Mouse (Mus musculus): ENCODE results near the gene Aacs.

Aacs gene

DNA sequence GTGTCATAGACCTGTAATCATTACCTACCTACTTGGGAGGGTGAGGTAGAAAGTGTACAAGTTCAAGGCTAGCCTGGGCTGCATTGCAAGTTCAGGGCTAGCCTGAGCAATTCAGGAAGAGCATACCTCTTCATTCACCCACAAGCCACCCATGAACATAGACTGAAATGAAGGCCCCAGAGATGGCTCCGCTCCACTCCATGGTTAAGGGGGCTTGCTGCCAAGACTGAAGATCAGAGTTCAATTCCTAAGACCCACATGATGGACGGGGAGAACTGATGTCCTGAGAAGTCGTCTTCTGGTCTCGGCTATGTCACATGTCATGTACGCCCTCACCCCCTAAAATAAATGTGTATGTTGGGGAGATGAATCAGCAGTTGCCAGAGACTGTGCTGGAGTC lies 9.1 kb upstream of the Aacs start:
- DNase-seq = no peak

- no peak for DNase-seq
Observed at GRCm38 (mm10) chr5:125467261-125467660, 8.4 kb upstream of the Aacs start.

DNA sequence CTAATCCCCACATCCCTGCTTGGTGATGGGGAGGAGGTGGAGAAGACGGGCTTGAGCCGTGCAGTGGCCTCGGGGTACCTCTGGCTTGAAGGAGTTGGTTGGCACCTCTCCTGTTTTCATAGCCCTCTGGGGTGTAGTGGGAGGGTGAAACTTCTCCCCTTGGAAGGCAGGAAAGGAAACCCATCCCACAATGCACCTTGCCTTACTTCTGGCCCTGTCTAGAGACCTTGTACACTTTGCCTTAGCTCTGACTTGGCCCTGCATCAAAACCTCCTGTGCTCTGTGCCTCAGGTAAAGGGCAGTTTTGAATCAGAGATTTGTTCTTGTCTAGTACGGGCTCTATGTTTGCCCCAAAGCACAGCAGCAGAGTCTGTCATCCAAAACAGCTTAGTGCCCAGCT lies 4.9 kb upstream of the Aacs start:
- DNase-seq = no peak

DNA sequence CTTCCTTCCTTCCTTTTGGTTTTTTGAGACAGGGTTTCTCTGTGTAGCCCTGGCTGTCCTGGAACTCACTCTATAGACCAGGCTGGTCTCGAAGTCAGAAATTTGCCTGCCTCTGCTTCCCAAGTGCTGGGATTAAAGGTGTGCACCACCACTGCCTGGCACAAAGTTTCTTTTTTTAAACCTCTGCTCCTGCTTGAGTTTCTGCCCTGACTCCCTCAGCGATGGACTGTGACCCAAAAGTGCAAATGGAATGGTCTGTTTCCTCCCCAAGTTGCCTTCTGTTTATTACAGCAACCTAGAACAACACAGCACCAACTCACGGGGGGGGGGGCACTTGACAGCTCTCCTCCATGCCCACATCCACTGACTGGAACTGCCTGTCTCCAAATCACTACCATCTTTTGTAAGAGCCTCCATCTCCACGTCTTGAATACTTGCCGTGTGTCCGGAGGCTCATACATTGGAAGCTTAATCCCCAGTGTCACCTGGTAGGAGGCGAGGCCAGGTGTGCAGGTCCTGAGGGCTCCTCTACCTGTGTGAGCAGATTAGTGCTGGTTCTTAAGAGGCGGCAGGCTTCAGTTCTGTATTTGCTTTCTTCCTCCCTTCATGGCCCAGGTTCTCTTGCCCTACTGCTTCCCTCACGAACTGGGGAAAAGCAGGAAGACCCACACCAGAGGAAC lies 2.7 kb upstream of the Aacs start:
- DNase-seq = no peak

- DNase-seq = no peak
Observed at GRCm38 (mm10) chr5:125475030-125475429, 584 bp upstream of the Aacs start.

DNA sequence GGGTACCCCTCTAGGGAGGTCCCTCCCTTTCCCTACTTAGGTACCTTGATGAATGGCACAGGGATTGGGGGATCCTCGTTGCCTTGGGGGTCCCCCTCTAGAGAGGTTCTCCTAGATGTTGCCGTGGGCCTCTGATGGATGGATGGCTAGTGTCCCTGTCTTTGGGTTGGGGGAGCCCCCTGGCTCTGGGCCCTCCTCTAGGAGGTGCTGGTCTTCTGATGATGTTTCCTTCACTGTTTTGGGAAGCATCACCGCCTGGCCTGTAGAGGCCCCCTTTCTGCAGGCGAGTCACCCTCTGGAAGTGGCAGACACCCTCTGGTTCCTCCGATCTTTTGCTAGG lies 642 bp downstream of the Aacs start:
- no peak for DNase-seq

GRCm38 (mm10) chr5:125476799-125477198 lies 1.2 kb downstream of the Aacs start:
- DNase-seq = no peak

DNA sequence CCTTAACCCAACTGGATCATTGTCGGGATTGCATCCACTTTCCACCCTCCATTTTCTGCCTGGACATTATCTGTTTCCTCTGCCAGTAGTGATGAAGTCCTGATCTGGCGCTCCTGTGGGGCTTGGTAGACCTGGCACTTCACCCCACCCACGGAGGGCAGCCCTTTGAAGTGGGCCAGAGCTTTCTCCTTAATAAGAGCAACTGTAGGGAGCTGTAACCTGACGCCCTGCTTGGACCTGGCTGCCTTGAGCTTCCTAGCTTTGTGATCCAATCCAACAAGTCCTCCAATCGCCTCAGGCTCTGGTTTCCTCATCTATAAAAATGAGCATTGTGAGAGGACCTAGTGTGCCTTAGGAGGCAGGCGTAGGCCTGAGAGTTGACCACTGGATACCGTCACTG lies 1.9 kb downstream of the Aacs start:
- no peak for DNase-seq

DNA sequence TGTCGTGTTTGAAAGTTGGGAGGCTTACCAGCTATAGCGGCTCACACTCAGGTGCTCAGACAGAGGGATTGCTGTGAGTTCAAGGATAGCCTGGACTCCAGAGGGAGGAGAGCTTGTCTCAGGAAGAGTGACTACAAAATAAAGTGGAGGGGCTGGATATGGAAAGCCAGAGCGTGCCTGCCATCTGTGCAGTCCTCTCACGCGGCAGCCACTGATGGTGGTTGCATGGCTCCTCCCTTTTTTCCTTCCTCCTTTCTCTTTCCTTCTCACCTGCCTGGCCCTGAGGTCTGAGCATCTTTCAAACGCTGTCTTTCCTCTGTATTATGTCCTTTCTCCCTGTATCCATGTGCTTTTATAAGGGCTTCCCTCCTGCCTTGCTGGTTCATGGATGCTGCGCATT lies 2.4 kb downstream of the Aacs start:
- DNase-seq = no peak

DNA sequence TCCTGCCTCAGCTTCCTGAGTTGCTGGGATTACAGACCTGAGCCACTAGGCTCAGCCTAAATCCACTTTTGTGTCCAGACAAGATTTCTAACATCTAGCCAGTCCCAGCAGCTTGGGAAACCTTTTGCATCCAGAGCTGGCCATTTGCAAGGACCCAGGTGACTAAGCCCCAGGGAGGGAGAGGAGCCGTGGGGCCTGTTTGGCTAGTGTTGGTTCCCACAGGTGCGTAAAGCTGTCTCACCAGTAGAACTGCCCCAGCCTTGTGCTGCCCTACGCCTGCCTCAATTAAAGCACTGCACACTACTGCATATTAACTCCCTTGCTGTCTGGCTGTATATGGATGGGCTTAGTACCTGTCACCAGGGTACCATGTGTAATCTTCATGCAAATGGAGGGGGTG lies 3.8 kb downstream of the Aacs start:
- no peak for DNase-seq

- no peak for DNase-seq
Observed at GRCm38 (mm10) chr5:125480434-125481231, 5.0 kb downstream of the Aacs start.

- DNase-seq = no peak
Observed at GRCm38 (mm10) chr5:125482474-125482873, 6.9 kb downstream of the Aacs start.

GRCm38 (mm10) chr5:125483712-125484611 lies 8.3 kb downstream of the Aacs start:
- DNase-seq = no peak

DNA sequence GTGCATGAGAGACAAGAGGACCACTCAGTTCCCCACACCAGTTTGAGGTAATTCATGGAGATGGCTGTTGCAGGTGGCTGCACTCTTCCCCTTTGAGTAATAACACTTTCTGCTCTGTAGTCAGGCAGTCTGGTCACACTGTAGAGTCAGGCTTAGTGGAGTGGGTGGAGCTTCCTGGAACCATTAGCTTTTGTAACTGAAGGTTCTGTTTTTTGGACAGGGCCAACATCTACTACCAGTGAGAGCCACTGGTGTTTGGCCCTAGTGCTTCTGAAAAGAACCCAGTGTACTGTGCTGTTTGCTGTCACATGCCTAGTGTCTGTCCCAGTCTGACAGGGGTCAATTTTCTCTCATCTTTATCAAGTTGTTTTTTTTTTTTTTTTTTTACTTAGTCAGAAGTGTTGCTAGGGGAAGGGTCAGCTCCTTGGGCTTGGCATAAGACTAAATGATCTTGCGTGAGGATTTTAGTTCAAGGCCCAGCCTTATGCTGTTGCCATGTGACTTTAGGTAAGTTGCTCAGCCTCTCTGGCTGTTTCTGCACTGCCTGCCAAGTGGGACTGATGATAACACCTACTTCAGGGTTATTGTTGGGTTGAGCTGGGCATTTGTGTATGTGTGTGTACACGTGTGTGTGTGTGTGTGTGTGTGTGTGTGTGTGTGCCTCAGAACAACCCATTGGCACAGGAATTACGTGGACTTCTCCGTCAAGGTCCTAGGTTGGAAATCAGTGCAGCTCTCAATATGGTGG lies 9.6 kb downstream of the Aacs start:
- DNase-seq = no peak

DNA sequence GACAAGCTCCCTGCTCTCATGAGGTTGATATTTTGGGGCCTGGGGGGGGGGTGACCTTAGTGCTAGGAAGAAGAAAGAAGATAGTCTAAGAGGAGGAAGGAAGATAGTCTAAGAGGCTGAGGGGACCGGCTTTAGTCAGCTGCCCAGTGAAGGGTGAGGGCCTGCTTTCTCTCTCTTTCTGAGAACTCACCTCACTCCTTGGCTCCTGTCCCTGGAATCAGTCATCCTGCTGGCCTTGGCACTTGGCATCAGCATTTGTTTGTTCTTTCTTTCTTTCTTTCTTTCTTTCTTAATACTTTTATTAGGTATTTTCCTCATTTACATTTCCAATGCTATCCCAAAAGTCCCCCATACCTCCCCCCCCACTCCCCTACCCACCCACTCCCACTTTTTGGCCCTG lies 10.5 kb downstream of the Aacs start:
- DNase-seq = no peak

- DNase-seq = no peak
Observed at GRCm38 (mm10) chr5:125487375-125488115, 11.9 kb downstream of the Aacs start.

GRCm38 (mm10) chr5:125488116-125488455 lies 12.5 kb downstream of the Aacs start:
- DNase-seq = no peak

GRCm38 (mm10) chr5:125488953-125489352 lies 13.3 kb downstream of the Aacs start:
- peak; percentile 32 to 38 for DNase-seq

GRCm38 (mm10) chr5:125491107-125491506 lies 15.5 kb downstream of the Aacs start:
- no peak for DNase-seq

GRCm38 (mm10) chr5:125492379-125493092 lies 16.9 kb downstream of the Aacs start:
- no peak for DNase-seq

GRCm38 (mm10) chr5:125493093-125493423 lies 17.4 kb downstream of the Aacs start:
- DNase-seq = no peak

DNA sequence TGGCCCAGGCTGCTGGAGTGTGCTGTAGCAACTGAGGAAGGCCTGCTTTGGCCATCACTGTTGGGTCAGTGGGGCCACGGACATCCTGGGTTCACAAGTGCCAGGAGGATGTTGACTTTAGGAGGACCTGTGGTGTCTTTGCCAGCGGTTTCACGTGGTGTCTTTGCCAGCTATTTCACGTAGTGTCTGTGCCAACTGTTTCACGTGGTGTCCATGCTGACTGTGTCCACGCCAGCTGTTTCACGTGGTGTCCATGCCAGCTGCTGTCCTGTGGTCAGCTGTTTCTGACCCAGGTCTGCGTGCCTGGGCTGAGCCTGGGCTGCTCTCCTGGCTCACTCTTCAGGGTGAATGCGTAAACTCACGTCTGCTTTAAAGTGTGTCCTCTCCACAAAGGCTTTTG lies 20.0 kb downstream of the Aacs start:
- no peak for DNase-seq
